Mouse (Mus musculus) cortical plate, adult 2 months (tissue): ENCODE measurements at regions not wholly inside any gene's neighbourhood (a gene's known extent, or its start where the extent isn't known, plus 50 kb on each side); places are given as distances from the start of the nearest gene placed in this dataset.

Experiments
- CTCF ChIP-seq: fragments of 200-500 bp; IDR thresholded peaks from 2 replicates; pipeline ENCODE4 v1.5.1; 2011; ENCODE audit warnings: mild to moderate bottlenecking, control low read depth, low read length; ENCODE audit not compliant: insufficient read depth; ENCODE audit errors: extremely low read depth
- POLR2A ChIP-seq: fragments of 200-500 bp; IDR thresholded peaks from 2 replicates; pipeline ENCODE4 v1.6.1; 2011; ENCODE audit warnings: mild to moderate bottlenecking, low read length, control low read depth; ENCODE audit not compliant: insufficient read depth; ENCODE audit errors: extremely low read depth

- TF ChIP-seq CTCF (no peak), POLR2A (no peak)
Measured at GRCm38 (mm10) chr2:166232376-166232775, 76.9 kb upstream of the Sulf2 start.
